Comparison of ENCODE assay signal across 14 mouse cellular contexts in the genomic region with DNA sequence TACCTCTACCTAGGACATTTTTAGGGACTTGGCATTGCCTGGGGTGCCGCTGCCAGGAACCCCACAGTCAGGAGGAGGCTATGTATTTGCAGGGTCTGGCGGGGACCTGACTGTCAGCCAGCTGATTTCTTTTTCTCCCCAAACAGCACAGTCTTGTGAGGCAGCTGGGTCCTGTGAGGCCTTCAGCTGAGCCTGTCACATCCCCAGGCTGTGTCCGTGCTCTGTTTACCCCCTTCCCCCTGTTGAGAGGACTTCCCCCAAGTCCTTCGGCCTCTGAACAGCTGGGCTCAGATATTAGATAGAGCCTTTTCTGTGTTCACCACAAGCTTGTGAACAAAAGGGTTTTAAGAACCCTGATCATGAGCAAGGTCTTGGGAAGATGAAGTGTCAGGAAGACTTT. TPM values are rescaled to one million over a fixed set of nuclear protein-coding genes. Genes with fewer than 3 reads are reported as not detected.
A peak's percentile ranks its signal among the peaks of the same experiment; 100 is the strongest.
DNase-seq lines count a peak whose midpoint lies in the region; ATAC-seq and TF ChIP-seq lines count a peak whose summit lies in the region.
"Had no signal": no experiment of that assay in that cellular context is flagged by ENCODE, and none has a peak within 500 bp of the region (broad histone marks: within the 10 kb centered on the region; RNA-seq: fewer than 3 reads in every experiment).

No protein-coding gene starts in this region.

- TF ChIP-seq POLR2A in brain, embryonic 14.5 days (IDR thresholded peaks at IDR 0.05; ENCODE audit: borderline replicate concordance, extremely low read depth, insufficient read depth, insufficient read length, poor library complexity, severe bottlenecking), result no peak

- peaks cover 31% of the 10 kb centered on the region for H3K4me1 ChIP-seq in hindbrain, embryonic 10.5 days (replicated peaks)
- 0 out of 2 replicates have a peak, but pooled peaks cover 2% of the 10 kb centered on the region for H3K4me1 ChIP-seq in hindbrain, embryonic 11.5 days (replicated peaks; ENCODE audit: control insufficient read depth, insufficient read depth, low read length)
- 0 out of 2 replicates have a peak, but pooled peaks cover 4% of the 10 kb centered on the region for H3K4me1 ChIP-seq in lung, embryonic 14.5 days (ENCODE audit: insufficient read depth)
- peaks cover 10% of the 10 kb centered on the region; the same call in 1 of the 2 replicates for H3K4me1 ChIP-seq in intestine, embryonic 15.5 days (replicated peaks)
- H3K4me1 ChIP-seq: liver, embryonic 12.5 days had no signal

- H3K4me3 ChIP-seq in hindbrain, embryonic 10.5 days, result no peak overlapping the region
- no peak overlapping the region for H3K4me3 ChIP-seq in hindbrain, embryonic 11.5 days (ENCODE audit: low read depth, low read length)
- H3K4me3 ChIP-seq in lung, embryonic 14.5 days (ENCODE audit: low read depth, low read length), result no peak overlapping the region
- no peak overlapping the region for H3K4me3 ChIP-seq in intestine, embryonic 15.5 days (replicated peaks)
- H3K4me3 ChIP-seq: layer of hippocampus, adult 2 months; liver, embryonic 12.5 days had no signal

- 0 out of 2 replicates have a peak, but pooled peaks cover 7% of the 10 kb centered on the region for H3K27me3 ChIP-seq in hindbrain, embryonic 10.5 days (ENCODE audit: insufficient read depth, poor library complexity, severe bottlenecking)
- H3K27me3 ChIP-seq in hindbrain, embryonic 11.5 days (ENCODE audit: control insufficient read depth, insufficient read depth, low read length), result no peaks in the 10 kb centered on the region
- H3K27me3 ChIP-seq in lung, embryonic 14.5 days (ENCODE audit: insufficient read depth, low read length), result no peaks in the 10 kb centered on the region
- no peaks in the 10 kb centered on the region for H3K27me3 ChIP-seq in intestine, embryonic 15.5 days (replicated peaks)

- TF ChIP-seq CTCF in lung, embryonic 14.5 days (IDR thresholded peaks at IDR 0.05; ENCODE audit: low read depth), result no peak
- TF ChIP-seq CTCF in brain, embryonic 14.5 days (IDR thresholded peaks at IDR 0.05; ENCODE audit: borderline replicate concordance, extremely low read depth, insufficient read depth, insufficient read length), result no peak

- H3K36me3 ChIP-seq in hindbrain, embryonic 10.5 days, result no peaks in the 10 kb centered on the region
- no peaks in the 10 kb centered on the region for H3K36me3 ChIP-seq in hindbrain, embryonic 11.5 days (ENCODE audit: control insufficient read depth, insufficient read depth, low read length)
- no peaks in the 10 kb centered on the region for H3K36me3 ChIP-seq in lung, embryonic 14.5 days (ENCODE audit: insufficient read depth)
- no peaks in the 10 kb centered on the region for H3K36me3 ChIP-seq in intestine, embryonic 15.5 days
- H3K36me3 ChIP-seq: liver, embryonic 12.5 days had no signal

- no peak overlapping the region for H3K9ac ChIP-seq in hindbrain, embryonic 11.5 days (ENCODE audit: low read depth, low read length)
- H3K9ac ChIP-seq in lung, embryonic 14.5 days, result no peak overlapping the region
- no peak overlapping the region for H3K9ac ChIP-seq in intestine, embryonic 15.5 days
- H3K9ac ChIP-seq: liver, embryonic 12.5 days had no signal

- ATAC-seq in hindbrain, embryonic 11.5 days (ENCODE audit: low FRiP score), result no peak
- ATAC-seq in lung, embryonic 14.5 days (ENCODE audit: insufficient read depth), result peak; percentile 89
- peak; percentile 39; the same call in 1 of the 2 replicates for ATAC-seq in intestine, embryonic 15.5 days
- ATAC-seq: hindbrain, embryonic 16.5 days; liver, embryonic 12.5 days had no signal

- peak; percentile 29 for DNase-seq in hindbrain, embryonic 10.5 days (ENCODE audit: low spot score)
- no peak for DNase-seq in hindbrain, embryonic 11.5 days (ENCODE audit: low spot score)
- DNase-seq in lung, embryonic 14.5 days, result peak; percentile 73
- DNase-seq in lung, postnatal 25 days (ENCODE audit: low spot score), result no peak
- peak; percentile 23 for DNase-seq in brain, embryonic 14.5 days (ENCODE audit: low read depth)
- DNase-seq in yolk sac, embryonic 10.5 days (ENCODE audit: low spot score), result no peak
- no peak for DNase-seq in frontal cortex, adult 2 months (ENCODE audit: extremely low spot score in 1 of 2, low spot score in 1 of 2)
- DNase-seq: adrenal gland, postnatal 25 days; cerebellum, postnatal 25 days had no signal

- no peaks in the 10 kb centered on the region for H3K9me3 ChIP-seq in hindbrain, embryonic 10.5 days
- H3K9me3 ChIP-seq in hindbrain, embryonic 11.5 days (ENCODE audit: control insufficient read depth, low read length), result no peaks in the 10 kb centered on the region
- no peaks in the 10 kb centered on the region for H3K9me3 ChIP-seq in lung, embryonic 14.5 days (ENCODE audit: low read depth, low read length)
- no peaks in the 10 kb centered on the region for H3K9me3 ChIP-seq in intestine, embryonic 15.5 days
- H3K9me3 ChIP-seq: liver, embryonic 12.5 days; megakaryocyte, embryonic 14.5 days had no signal

- H3K4me2 ChIP-seq in hindbrain, embryonic 11.5 days (replicated peaks; ENCODE audit: low read depth, low read length), result no peak overlapping the region
- no peak overlapping the region for H3K4me2 ChIP-seq in lung, embryonic 14.5 days
- H3K4me2 ChIP-seq in intestine, embryonic 15.5 days (replicated peaks), result no peak overlapping the region
- H3K4me2 ChIP-seq: liver, embryonic 12.5 days had no signal

- WGBS in hindbrain, embryonic 10.5 days, result 31% methylated on average over 4 of the region's 4 CpGs
- WGBS in hindbrain, embryonic 11.5 days, result 36% methylated on average over 4 of the region's 4 CpGs
- WGBS in lung, embryonic 14.5 days, result 20% methylated on average over 4 of the region's 4 CpGs
- 31% methylated on average over 4 of the region's 4 CpGs for WGBS in intestine, embryonic 15.5 days

- H3K27ac ChIP-seq in hindbrain, embryonic 10.5 days, result peak overlapping the region; percentile 76
- no peak overlapping the region for H3K27ac ChIP-seq in hindbrain, embryonic 11.5 days (ENCODE audit: low read depth, low read length)
- peak overlapping the region; percentile 68 for H3K27ac ChIP-seq in lung, embryonic 14.5 days (ENCODE audit: low read depth)
- H3K27ac ChIP-seq in intestine, embryonic 15.5 days, result peak overlapping the region; percentile 20; the same call in 1 of the 2 replicates
- H3K27ac ChIP-seq: layer of hippocampus, adult 2 months; liver, embryonic 12.5 days had no signal

RNA-seq across cellular contexts. Expression of a gene that starts 25.4 kb away (rescaled TPM):
- 865 and 1,523 TPM in 2 replicates for polyA plus RNA-seq in hindbrain, embryonic 10.5 days (2016; fragmentation: Nextera tagmentation; extraction: Ambion mirVana)
- 1,153 and 1,300 TPM in 2 replicates for polyA plus RNA-seq in hindbrain, embryonic 11.5 days (2014; fragmentation: Nextera tagmentation; extraction: Ambion mirVana)
- polyA plus RNA-seq in lung, embryonic 14.5 days (2014; fragmentation: Nextera tagmentation; extraction: Ambion mirVana), result 660 and 684 TPM in 2 replicates
- polyA plus RNA-seq in brain, embryonic 14.5 days (2012; rRNA removed), result 125 and 131 TPM in 2 replicates
- polyA plus RNA-seq in intestine, embryonic 15.5 days (2015; fragmentation: Nextera tagmentation; extraction: Ambion mirVana), result 881 and 991 TPM in 2 replicates
- 41.8 and 49.2 TPM in 2 replicates for polyA plus RNA-seq in frontal cortex, adult 2 months (2012; rRNA removed)

Comparison
In these comparisons a context has a peak if more than half of its experiments do, and no peak if none do; other contexts are left out.
1. DNase-seq: peak in hindbrain, embryonic 10.5 days (single experiment), lung, embryonic 14.5 days (single experiment) and brain, embryonic 14.5 days (single experiment); none in hindbrain, embryonic 11.5 days (single experiment), lung, postnatal 25 days (single experiment), yolk sac, embryonic 10.5 days (single experiment) and frontal cortex, adult 2 months (0 of 2).